Mouse (Mus musculus) ovary, postnatal 14 days (tissue): ENCODE measurements around the gene Ttc7.
A peak's percentile ranks its signal among the peaks of the same experiment; 100 is the strongest.

Experiments
- DNase-seq: peaks from one replicate; pipeline ENCODE4 v3.0.0; 2022; ENCODE audit warnings: low spot score

Gene Ttc7

DNA sequence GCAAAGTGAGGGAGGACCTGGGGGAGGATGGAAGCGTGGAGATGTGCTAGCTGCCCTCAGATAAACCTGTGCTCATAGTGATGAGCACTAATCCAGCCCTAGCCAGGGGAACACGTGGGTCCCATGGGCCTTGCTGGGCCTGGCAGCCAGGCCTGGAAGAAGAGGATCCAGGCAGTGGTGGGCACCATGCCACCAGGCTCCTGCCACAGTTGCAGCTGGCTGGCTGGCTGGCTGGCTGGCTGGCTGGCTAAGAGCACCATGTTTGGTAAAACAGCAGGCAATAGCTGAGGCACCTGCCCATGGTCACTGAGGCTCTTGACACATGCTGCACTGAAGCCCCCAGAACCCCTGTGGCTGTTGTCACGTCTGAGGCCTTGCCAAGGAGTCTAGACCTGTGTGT lies 85.0 kb downstream of the Ttc7 start:
- peak; percentile 45 for DNase-seq

GRCm38 (mm10) chr17:87368481-87368880 lies 85.8 kb downstream of the Ttc7 start:
- no peak for DNase-seq

- DNase-seq, result no peak
These were observed 86.6 kb downstream of the Ttc7 start for GRCm38 (mm10) chr17:87369270-87369759.

- DNase-seq, result no peak
These were observed 89.5 kb downstream of the Ttc7 start for GRCm38 (mm10) chr17:87372189-87372588.

GRCm38 (mm10) chr17:87373327-87373726 lies 90.6 kb downstream of the Ttc7 start:
- DNase-seq, result no peak

- DNase-seq, result no peak
These were observed 93.3 kb downstream of the Ttc7 start for GRCm38 (mm10) chr17:87375941-87376511.

DNA sequence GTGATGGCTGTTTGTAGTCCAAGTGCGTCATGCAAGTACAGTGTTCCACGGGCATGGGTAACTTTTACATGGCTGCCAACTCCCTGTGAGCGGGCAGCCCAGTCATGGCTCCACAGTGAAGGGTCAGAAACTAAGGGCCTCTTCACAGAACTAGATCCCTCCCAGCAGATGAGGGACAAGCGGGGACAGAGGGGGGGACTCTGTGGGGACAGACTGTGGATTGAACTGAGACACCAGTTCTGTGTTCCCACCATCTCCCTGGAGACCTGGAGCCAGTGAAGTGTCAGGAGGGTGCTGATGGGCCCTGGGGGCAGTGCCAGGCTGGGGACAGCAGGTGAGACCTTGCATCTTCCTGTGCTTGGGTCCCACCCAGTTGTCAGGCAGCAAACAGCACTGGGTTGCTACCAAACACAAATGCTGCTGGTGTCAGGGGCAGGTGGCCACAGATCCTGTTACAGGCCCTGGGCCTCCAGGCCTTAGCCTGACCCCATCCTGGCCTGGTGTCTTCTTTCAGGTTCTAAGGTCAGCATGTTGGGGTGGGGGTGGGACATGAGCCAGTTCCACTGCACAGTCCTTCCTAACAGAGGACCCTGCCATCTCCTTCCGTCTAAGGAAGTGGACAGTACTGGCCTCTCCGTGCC lies 94.3 kb downstream of the Ttc7 start:
- no peak for DNase-seq

DNA sequence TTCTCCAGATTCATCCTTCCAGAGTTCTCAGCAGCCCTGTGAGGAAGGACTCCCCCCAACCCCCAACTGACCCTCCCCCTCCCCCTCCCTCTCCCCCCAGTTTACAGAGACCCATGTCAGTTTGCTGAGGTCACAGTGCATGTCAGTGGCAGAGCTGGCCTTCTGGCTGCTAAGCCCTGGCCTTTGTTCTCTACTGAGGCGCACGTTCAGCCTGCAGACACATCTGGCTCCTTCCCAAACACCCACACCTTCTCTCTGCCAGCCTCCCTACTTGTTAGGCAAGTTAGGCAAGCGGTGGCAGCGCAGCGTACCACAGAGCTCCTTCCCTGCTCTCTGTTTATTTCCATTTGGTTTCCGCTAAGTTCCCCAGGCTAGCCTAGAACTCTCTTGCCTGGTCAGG lies 94.8 kb downstream of the Ttc7 start:
- DNase-seq, result no peak

- DNase-seq, result no peak
These were observed 95.9 kb downstream of the Ttc7 start for GRCm38 (mm10) chr17:87378354-87379159.

GRCm38 (mm10) chr17:87379160-87379624 lies 96.5 kb downstream of the Ttc7 start:
- no peak for DNase-seq

DNA sequence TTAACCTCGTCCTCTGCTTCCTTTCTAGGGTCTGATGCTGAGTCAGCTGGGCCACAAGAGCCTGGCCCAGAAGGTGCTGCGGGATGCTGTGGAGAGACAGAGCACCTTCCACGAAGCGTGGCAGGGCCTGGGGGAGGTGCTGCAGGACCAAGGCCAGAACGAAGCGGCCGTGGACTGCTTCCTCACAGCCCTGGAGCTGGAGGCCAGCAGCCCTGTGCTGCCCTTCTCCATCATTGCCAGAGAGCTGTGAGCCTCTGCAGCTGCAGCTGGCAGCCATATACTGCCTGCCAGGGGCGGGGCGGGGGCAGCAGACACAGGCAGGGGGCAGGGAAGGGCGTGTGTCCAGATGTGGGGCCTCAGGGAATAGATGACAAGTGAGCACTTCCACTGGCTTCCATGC lies 97.1 kb downstream of the Ttc7 start:
- no peak for DNase-seq

DNA sequence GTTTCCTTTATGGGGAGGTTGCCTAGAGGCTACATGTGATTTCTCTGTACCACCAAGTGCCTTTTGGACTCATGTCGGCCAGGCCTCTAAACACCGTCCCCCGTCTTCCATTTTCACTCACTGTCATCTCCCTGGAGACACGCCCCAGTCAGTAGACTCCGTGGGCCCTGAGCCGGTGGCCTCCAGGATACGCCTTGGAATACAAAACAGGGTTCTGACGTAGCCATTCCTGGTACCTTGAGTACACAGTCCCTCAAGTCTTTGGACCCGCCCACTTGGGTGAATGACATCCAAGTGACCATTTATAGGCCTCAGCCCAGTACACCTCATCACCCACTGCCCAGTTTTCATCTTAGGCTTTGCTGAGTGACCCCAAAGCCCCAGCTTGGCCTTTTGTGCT lies 98.0 kb downstream of the Ttc7 start:
- no peak for DNase-seq

DNA sequence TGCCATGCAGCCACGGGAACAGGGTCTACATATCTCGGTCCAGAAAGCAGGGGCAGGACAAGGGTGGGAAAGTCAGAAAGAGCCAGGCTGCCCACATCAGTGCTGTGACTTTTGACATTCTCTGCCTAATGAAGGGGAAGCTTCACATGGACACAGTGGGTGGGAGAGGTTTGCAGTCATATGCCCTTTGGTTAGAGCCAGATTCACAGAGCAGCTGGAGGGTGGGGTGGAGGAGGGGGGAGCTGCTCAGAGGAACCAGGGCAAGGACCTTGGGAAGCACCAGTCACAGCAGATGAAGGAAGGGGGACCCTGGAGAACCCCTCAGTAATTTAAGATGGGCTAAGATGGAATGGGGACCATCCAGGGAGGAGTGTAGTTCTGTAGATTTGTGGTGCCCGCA lies 103.1 kb downstream of the Ttc7 start:
- DNase-seq, result no peak

DNA sequence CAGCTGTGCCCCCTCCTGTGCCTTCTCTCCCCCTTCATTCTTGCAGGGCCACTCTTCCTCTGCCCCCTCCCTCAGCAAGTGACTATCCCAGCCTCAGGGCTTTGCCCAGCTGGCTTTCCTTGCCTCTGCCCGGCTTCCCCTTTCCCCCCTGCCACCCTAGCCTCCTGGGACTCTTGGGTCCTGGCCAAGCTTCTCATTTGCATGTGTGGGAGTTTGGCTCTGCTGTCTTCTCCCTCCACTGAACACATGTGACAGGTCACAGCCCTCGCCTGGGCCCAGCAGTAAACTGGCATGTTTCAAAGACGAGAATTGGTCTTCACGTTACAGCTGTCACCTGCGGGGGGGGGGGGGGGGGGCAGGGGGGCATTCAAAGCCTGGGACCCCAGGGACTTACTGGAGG lies 104.4 kb downstream of the Ttc7 start:
- DNase-seq, result no peak

DNA sequence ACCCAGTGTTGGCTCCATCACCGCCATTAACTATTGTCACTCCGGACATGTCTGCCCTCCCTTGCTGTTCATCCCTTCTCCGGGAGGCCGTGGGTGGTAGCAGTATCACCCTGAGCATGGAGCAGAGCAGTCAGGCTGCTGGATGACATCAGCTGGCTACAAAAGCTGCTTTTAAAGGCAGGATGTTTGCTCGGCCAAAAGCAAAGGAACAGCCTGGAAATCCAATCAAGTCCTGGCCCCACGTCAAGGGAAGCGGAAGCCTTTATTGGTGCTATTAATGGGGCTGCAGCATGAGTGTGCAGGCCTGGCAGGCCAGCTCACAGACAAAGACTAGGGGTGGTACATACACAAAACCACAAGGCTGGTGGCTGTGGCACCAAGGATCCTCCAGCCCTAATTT lies 108.6 kb downstream of the Ttc7 start:
- no peak for DNase-seq

- no peak for DNase-seq
These were observed 114.4 kb downstream of the Ttc7 start for GRCm38 (mm10) chr17:87397088-87397487.

- DNase-seq, result no peak
These were observed 119.8 kb downstream of the Ttc7 start for GRCm38 (mm10) chr17:87402444-87402843.

GRCm38 (mm10) chr17:87403462-87403861 lies 120.8 kb downstream of the Ttc7 start:
- no peak for DNase-seq

DNA sequence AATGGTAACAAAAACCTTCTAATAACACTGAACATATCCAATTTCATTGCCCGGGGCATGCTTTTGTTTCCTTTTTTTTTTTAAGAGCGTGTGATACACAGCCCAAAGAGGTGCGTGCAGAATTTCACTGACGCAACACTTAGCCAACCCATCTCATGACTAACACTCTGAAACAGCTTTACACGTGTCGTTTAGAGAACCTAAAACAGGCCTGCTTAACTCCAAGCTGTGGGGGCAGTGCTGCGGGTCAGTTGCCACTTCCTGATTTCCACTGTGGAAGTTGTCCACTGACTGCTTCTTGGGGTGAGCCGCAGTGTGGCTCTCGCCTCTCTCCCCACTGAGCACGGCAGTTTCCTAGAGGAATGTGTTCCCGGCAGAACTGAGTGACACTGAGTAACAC lies 122.9 kb downstream of the Ttc7 start:
- DNase-seq, result no peak

GRCm38 (mm10) chr17:87406646-87407045 lies 124.0 kb downstream of the Ttc7 start:
- DNase-seq, result no peak

GRCm38 (mm10) chr17:87418082-87418481 lies 135.4 kb downstream of the Ttc7 start:
- DNase-seq, result no peak

- no peak for DNase-seq
These were observed 144.8 kb downstream of the Ttc7 start, which contains the start of gene Stpg4 for GRCm38 (mm10) chr17:87427511-87427910. TSS of gene Stpg4 (minus strand) at chr17:87427741.

DNA sequence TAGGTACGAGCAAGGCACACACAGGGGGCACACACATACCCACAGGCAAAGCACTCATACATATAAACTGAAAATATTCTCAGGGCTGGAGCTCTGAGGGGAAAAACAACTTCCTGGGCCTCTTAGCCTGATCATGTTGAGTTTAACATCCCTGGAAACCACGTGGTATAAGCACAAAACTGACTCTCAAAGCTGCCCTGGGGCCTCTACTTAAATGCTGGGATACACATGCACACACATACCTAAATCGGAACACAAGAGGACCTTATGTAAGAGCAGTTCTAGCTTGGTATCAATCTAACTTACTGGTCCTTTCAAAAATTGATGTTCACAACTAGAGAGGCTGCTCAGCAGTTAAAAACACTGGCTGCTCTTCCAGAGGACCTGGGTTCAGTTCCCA lies 146.7 kb downstream of the Ttc7 start:
- no peak for DNase-seq
